Mouse (Mus musculus): ENCODE measurements around the gene Gm3047. TPM values are rescaled to one million over a fixed set of nuclear protein-coding genes. Genes with fewer than 3 reads are reported as not detected.
"Not testable (repeated sequence)": the region's sequence is repeated elsewhere in the genome, so short reads cannot be mapped to it uniquely, and the experiment has no call there.

Gene Gm3047
- polyA plus RNA-seq (2015; fragmentation: Nextera tagmentation; extraction: Ambion mirVana) = not detected in 2 replicates

GRCm38 (mm10) chr14:4555105-4555504 lies at the start of gene Gm3047:
Gene Gm3047, plus strand, starts transcription at chr14:4555405.
- not testable (repeated sequence) for H3K4me3 ChIP-seq (ENCODE audit: low read depth, low read length); H3K36me3 ChIP-seq (ENCODE audit: control insufficient read depth, insufficient read depth); H3K4me1 ChIP-seq (ENCODE audit: control insufficient read depth, low read depth, low read length); H3K27me3 ChIP-seq (ENCODE audit: control insufficient read depth, insufficient read depth, low read depth, low read length); H3K27ac ChIP-seq (ENCODE audit: low read length); ATAC-seq (ENCODE audit: low read depth); H3K4me2 ChIP-seq (ENCODE audit: low read depth, low read length); H3K9me3 ChIP-seq (replicated peaks; ENCODE audit: control insufficient read depth, low read length); H3K9ac ChIP-seq (ENCODE audit: low read depth, low read length)
- no CpG with 5 or more reads among the region's 2 CpGs for WGBS (ENCODE audit: insufficient replicate concordance)

Other genes with a start within 250 kb of the Gm3047 start
- not detected in 2 replicates for gene Gm3149, start 238.1 kb upstream of the Gm3047 start, polyA plus RNA-seq (2015; fragmentation: Nextera tagmentation; extraction: Ambion mirVana)
- not detected in 2 replicates for gene 2610042L04Rik, start 220.6 kb upstream of the Gm3047 start, polyA plus RNA-seq (2015; fragmentation: Nextera tagmentation; extraction: Ambion mirVana)
- gene Gm3159, start 157.9 kb upstream of the Gm3047 start, polyA plus RNA-seq (2015; fragmentation: Nextera tagmentation; extraction: Ambion mirVana) = not detected in 2 replicates
- gene Gm3164, start 140.0 kb upstream of the Gm3047 start, polyA plus RNA-seq (2015; fragmentation: Nextera tagmentation; extraction: Ambion mirVana) = not detected in 2 replicates
- not detected in 2 replicates for gene Gm3173, start 124.4 kb upstream of the Gm3047 start, polyA plus RNA-seq (2015; fragmentation: Nextera tagmentation; extraction: Ambion mirVana)
- not detected in 2 replicates for gene Gm3182, start 73.7 kb upstream of the Gm3047 start, polyA plus RNA-seq (2015; fragmentation: Nextera tagmentation; extraction: Ambion mirVana)
- gene Gm8159, start 76.9 kb downstream of the Gm3047 start, polyA plus RNA-seq (2015; fragmentation: Nextera tagmentation; extraction: Ambion mirVana) = not detected in 2 replicates
- gene Gm3239, start 108.8 kb downstream of the Gm3047 start, polyA plus RNA-seq (2015; fragmentation: Nextera tagmentation; extraction: Ambion mirVana) = not detected in 2 replicates
- gene Gm7876, start 153.8 kb downstream of the Gm3047 start, polyA plus RNA-seq (2015; fragmentation: Nextera tagmentation; extraction: Ambion mirVana) = not detected in 2 replicates
- not detected in 2 replicates for gene Gm3252, start 171.4 kb downstream of the Gm3047 start, polyA plus RNA-seq (2015; fragmentation: Nextera tagmentation; extraction: Ambion mirVana)
- gene Gm9602, start 220.9 kb downstream of the Gm3047 start, polyA plus RNA-seq (2015; fragmentation: Nextera tagmentation; extraction: Ambion mirVana) = not detected in 2 replicates